Comparison of ENCODE assay signal across 13 mouse cellular contexts in genomic region chr7:97310341-97310635, GRCm38 (mm10).
"Had no signal": no experiment of that assay in that cellular context is flagged by ENCODE, and none has a peak within 500 bp of the region (broad histone marks: within the 10 kb centered on the region; RNA-seq: fewer than 3 reads in every experiment).

No protein-coding gene starts in this region.

- H3K4me3 ChIP-seq: intestine, embryonic 15.5 days; layer of hippocampus, adult 2 months; limb, embryonic 12.5 days; lung, embryonic 15.5 days; megakaryocyte, embryonic 14.5 days; midbrain, embryonic 12.5 days had no signal

- H3K27ac ChIP-seq: intestine, embryonic 15.5 days; layer of hippocampus, adult 2 months; limb, embryonic 12.5 days; lung, embryonic 15.5 days; macrophage; midbrain, embryonic 12.5 days; stomach, postnatal 0 days had no signal

- ATAC-seq: intestine, embryonic 15.5 days had no signal

- H3K9ac ChIP-seq: intestine, embryonic 15.5 days; limb, embryonic 12.5 days; lung, embryonic 15.5 days; midbrain, embryonic 12.5 days had no signal

- H3K27me3 ChIP-seq: intestine, embryonic 15.5 days; limb, embryonic 12.5 days; lung, embryonic 15.5 days; midbrain, embryonic 12.5 days had no signal

- H3K4me2 ChIP-seq: intestine, embryonic 15.5 days; limb, embryonic 12.5 days; lung, embryonic 15.5 days; midbrain, embryonic 12.5 days had no signal

- H3K4me1 ChIP-seq: intestine, embryonic 15.5 days; limb, embryonic 12.5 days; lung, embryonic 15.5 days; midbrain, embryonic 12.5 days had no signal

- DNase-seq: kidney, adult 18-20 months; kidney, postnatal 4 days; lung, postnatal 14 days; thymus, adult 2 months; thymus, postnatal 36 days had no signal

- H3K9me3 ChIP-seq: intestine, embryonic 15.5 days; limb, embryonic 12.5 days; lung, embryonic 15.5 days; midbrain, embryonic 12.5 days had no signal
